Mouse (Mus musculus): Measurements from ENCODE around the gene Tas2r134.

The Tas2r134 gene

DNA sequence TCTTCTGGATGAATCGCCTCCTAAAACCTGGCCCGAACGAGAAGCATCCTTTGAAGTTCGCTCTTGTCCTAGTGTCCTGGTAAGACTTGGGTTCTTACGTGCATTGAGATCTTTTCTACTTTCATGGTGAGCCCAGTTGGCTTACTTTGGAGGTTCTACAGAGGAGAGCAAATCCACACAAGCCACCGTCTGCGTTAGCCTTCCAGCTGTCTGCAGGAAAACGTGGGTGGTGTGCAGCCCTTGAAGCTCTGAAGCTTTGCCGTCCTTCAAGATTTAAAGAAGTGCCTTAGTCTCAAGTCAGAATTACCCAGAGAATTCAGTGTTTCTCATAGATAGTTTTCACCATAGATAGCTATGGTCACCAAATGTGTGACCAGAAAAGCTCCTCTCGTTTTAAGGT is 24.8 kb downstream of the Tas2r134 start:
- DNase-seq (ENCODE audit: low read depth, low spot score): peak; percentile 36

GRCm38 (mm10) chr2:51657684-51658083 is 30.4 kb downstream of the Tas2r134 start:
- no peak for DNase-seq (ENCODE audit: low read depth, low spot score)

- no peak for DNase-seq (ENCODE audit: low read depth, low spot score)
Observed at GRCm38 (mm10) chr2:51658288-51658687, 31.0 kb downstream of the Tas2r134 start.

DNA sequence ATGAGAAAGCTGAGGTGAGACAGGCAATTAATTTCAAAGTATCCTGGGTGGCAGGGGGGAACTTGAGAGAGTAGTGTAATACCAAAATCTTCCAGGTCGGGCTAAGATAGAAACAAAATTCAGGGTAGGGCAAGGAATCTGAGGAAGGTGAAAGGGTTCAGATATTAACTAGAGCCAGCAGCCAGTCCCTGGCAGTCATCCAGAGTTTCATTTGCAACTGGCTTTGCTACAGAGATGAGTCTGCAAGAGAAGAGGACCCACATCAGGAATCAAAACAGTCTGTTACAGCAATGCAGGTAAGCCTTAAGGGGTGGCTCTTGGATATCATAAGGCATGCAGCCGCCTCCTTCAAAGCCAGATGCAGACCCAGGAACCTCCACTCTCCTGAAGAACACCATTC is 47.0 kb downstream of the Tas2r134 start:
- DNase-seq (ENCODE audit: low read depth, low spot score): no peak
